Mouse (Mus musculus) activated CD4-positive, CD25-positive, alpha-beta regulatory T cell, adult 4 months (primary cell): ENCODE results near the gene Plk5. TPM values are rescaled to one million over a fixed set of nuclear protein-coding genes. Genes with fewer than 3 reads are reported as not detected.

Experiments used
- ATAC-seq: one replicate; pipeline ENCODE4 v1.8.0; 2017
- polyA plus RNA-seq, 2 experiments: library from polyadenylated mRNA; unstranded; fragments of 100-300 nt; shearing (Covaris generic); gene quantifications; one replicate each; pipeline ENCODE4 v1.2.1; 2017

The Plk5 gene
- polyA plus RNA-seq, 2 experiments from 2014 or later, result not detected

DNA sequence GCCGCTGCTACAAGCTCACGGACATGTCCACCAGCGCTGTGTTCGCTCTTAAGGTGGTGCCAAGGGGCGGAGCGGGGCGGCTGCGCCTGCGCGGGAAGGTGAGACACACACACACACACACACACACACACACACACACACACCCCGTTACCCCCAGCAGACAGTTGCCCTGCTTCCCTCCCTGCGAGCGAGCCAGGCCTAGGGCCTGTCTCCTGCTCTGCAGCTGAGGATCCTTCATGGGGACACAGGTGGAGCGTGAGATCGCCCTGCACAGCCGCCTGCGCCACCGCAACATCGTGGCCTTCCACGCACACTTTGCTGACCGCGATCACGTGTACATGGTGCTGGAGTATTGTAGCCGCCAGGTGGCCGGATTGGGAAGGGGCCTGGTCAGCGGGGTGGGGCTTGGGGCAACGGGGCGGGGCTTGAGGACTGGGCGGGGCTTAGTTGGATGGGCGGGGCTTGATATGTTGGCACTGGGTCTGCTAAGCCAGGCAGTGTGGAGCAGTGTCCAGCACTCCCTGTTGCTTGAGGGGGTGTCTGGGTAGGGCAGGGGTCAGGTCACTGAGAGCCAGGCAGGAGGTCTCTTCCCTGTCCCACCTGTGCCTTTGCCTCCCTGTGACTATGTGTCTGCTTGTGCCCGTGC, 1.9 kb downstream of the Plk5 start:
- ATAC-seq, result no peak

DNA sequence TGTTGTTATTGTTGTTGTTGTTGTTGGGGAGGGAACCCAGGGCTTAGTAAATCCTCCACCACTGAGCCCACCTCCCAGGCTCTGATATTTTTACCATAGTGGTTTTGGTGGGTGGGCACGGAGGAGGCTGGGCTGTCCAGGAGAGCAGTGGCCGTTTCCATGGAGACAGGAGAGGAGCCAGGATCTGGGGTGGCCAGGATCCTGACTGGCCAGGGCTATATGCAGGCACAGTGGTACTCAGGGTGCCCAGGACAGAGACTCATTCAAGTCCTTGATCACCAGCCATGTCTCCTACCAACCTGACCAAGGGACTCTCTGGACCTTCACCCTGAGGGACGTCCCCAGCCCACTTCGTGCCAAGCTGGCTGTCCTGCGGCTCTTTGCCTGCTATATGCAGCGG, 7.5 kb downstream of the Plk5 start:
- no peak for ATAC-seq

DNA sequence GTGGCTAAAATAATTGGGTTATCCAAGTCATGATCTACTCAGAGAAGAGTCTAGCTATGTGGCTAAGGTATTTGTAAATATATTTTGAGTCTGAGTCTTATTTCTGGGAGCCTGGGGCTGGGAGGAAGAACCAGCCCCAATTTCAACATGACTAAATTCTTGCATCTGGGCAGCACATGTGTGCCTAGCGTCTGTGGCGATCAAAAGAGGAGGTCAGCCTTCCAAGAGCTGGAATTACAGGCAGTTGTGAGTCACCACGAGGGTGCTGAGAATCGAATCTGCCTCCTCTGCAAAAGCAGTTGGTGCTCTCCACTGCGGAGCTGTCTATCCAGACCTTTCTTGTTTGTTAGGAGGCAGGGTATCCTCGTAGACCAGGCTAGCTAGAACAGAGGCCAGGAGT, 9.5 kb downstream of the Plk5 start:
- ATAC-seq, result no peak

DNA sequence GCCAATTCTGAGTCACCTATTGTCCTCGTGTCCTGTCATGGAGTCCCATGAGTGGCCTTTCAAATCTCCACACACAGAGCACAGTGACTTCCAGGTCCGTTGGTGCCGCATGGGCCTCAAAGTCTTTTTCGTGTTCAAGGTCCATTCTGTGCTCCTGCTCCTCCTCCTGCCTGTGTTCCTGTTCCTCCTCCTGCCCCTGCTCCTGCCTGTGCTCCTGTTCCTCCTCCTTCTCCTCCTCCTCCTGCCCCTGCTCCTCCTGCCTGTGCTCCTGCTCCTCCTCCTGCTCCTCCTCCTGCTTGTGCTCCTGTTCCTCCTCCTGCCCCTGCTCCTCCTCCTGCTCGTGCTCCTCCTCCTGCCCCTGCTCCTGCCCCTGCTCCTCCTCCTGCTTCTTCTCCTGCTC, 11.7 kb downstream of the Plk5 start:
- ATAC-seq, result no peak

DNA sequence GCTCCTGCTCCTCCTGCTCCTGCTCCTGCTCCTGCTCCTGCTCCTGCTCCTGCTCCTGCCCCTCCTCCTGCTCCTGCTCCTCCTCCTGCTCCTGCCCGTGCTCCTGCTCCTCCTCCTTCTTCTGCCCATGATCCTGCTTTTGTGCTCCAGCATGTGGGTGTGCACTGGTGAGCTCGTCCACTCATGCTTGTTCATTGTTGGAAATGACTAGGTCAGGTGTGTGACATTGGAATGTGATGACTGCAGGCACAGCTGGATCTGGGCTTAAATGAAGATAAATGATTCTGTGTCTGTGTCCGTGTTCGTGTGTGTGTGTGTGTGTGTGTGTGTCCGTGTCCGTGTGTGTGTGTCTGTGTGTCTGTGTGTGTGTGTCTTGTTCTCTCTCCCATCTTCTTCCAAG, 12.1 kb downstream of the Plk5 start:
- ATAC-seq, result no peak

DNA sequence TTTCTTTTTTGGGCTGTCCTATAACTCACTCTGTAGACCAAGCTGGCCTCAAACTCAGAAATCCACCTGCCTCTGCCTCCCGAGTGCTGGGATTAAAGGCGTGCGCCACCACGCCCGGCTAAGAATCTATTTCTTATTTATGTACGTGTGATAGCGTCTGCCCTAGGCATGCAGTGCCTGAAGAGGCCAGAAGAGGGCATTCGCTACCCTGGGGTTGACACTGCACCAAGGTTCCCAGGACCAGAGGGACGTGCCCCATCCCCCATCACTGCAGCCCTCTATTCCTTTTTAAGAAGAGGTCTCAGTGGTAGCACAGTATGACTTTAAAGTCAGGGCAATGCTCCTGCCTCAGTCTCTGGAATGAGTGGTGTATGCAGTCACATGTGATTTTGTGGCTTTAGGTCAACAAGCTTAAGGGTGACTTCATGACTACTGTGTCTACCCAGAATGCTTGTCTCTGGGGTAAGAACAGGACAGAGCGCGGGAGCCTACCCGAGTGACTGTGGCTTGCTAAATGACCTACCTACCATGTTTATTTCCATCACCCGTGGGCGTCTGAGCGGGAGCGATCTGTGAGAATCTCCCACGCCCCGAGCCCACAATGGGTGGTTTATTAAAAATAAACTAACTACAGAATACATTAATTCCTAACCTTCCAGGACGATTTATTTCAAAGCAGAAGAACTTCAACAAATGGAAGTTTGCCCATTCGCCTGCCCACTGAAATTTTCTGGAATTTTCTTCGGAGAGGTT, 13.9 kb downstream of the Plk5 start:
- ATAC-seq, result no peak

DNA sequence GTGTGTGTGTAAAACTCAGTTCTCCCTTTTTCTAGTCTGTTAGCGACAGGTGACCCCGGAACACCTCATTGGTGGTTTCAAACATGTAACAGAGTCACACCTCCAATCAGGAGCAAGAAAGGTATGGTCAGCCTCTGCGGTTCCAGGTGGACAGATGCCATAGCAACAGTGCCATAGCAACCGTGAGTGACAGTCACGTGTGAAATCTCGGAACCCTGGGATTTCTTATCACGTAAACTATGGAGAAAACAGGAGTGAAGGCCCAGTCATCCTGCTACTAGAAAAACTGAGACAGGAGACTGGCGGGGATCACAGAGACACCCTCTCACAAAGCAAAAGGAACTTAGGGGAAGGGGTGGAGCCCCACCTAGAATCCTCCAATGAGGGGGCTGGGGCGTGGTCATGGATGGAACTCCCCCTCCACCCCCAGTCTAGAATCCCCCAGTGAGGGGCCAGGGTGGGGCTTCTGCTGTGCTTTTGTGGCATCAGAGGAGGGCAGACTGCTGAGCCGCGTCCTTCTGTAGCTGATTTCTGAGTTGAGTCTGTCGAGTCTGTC, 15.2 kb downstream of the Plk5 start:
- ATAC-seq, result peak; percentile 32

DNA sequence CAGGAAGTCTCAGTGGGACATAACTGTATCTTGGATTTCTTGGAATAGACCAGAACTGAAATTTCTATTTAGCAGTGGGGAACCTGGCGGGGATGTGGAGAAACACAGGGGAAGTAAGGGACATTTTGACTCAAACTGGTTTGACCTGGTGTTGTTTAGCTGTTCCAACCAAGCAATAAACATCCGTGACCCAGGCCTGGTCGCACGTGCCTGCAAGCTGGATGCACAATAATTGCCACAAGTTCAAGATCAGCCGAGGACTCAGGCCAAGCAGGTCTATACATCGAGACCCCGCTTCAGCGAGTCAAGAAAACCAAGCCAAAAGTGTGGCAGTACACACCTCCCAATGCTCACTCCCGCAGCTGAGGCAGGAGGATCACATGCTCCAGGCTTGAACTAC, 15.7 kb downstream of the Plk5 start:
- no peak for ATAC-seq

DNA sequence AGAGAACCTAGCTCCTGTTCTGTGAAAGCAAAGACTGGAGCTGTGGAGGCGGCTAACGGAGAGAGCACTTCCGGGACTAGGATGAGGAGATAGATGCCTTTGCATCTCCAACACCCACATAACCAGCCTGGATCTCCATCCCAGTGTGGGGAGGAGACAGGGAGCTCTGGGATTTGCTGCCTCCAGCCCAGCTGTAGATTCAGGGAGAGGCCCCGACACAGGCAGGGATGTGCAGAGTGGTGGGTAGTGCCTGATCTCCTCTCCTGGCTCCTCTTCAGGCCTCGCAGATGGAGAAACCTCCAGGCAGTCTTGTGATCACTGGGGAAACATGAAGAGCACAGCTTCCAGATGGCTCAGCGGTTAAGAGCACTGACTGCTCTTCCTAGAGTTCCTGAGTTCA, 16.4 kb downstream of the Plk5 start:
- no peak for ATAC-seq

DNA sequence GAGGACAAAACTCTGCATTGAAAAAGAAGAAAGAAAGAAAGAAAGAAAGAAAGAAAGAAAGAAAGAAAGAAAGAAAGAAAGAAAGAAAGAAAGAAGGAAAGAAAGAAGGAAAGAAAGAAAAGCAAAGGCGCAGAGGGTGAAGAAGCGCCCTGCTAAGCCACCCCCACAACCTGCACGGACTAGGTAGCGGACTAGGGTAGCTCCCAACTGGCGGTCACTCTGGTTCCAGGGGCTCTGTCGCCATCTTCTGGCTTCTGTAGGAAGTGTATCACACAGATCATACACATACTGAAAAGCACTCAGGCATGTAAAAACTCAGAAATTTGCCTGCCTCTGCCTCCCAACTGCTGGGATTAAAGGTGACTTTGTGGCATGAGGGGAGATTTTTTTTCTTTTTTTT, 17.8 kb downstream of the Plk5 start:
- ATAC-seq, result no peak

DNA sequence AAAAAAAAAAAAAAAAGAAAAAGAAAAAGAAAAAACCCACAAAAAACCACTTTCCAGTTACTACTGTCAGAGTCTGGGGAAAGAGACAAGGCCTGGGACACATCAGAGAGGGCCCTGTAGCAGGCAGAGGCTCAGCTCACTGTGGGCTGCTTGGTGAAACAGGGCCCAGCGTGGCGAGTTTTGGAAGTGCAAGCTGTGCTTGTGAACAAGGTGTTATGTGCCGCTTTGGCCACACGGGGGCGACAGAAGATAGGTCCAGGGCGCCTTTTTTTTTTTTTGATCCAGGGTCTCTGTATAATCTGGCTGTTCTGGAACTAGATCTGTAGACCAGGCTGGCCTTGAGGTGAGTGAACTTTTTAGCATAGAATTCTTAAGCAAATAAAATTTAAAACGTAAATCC, 19.9 kb downstream of the Plk5 start:
- peak; percentile 82 for ATAC-seq

DNA sequence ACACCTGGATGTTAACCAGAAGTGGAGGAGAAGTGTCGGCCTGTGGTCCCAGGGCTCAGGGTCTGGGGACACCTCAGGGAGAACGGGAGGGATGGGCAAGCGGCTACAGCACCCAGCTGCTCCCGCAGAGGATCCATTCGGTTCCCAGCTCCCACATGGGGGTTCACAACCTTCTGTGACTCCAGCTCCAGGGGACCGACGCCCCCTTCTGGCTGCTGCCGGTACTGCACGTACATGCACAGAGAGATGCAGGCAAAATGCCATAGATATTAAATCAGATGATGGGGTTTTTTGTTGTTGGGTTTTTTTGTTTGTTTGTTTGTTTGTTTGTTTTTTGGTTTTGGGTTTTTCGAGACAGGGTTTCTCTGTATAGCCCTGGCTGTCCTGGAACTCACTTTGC, 21.5 kb downstream of the Plk5 start:
- ATAC-seq, result no peak

DNA sequence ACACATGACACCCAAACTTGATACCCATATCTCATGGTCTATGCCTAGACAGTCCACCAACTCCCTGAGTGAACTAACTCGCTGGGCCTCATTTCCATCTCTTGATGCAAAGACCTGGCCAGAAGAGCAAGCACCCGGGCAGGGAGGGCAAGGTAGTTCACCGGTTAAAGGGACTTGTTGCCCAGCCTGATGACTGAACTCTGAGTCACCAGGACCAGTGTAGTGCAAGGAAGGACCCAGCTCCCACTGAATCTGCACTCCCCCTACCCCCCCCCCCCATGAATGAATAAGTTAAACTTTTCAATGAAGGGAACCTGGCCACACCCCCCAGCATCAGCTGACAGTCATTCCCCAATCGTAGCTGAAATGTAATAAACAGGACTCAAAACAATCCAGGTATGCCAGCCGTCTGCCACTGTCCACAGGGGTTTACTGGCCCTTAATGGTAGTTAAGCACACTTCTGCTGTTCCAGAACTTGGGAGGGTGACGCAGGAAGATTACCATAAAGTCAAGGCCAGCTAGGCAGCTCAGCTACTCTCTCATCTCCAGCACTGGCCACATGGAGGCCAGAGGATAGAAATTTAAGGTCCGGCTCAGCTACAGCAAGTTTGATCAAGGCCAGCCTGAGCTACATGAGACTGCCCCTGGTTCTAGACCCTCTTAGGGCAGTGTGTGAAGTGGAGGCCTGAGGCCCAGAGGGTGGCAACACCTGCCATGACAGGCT, 26.5 kb downstream of the Plk5 start:
- ATAC-seq, result no peak

DNA sequence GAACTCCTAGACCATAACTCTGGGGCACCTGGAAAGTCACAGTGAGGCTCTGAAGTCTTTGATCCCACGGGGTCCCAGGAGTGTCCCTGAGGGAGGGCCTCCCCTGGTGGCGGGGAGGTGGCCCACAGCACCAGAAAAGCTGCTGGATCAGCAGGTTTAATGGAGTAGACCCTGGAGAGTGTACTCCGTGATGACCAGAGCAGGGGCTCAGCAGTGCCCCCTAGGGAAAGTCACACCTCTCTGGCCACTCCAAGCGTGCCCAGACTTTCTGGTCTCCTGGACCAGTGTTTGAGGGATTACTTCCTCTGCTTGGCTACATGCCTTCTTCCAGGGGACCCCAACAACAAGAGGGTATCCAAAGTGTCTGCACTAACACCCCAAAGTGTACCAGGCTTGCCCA, 27.2 kb downstream of the Plk5 start:
- ATAC-seq, result no peak

DNA sequence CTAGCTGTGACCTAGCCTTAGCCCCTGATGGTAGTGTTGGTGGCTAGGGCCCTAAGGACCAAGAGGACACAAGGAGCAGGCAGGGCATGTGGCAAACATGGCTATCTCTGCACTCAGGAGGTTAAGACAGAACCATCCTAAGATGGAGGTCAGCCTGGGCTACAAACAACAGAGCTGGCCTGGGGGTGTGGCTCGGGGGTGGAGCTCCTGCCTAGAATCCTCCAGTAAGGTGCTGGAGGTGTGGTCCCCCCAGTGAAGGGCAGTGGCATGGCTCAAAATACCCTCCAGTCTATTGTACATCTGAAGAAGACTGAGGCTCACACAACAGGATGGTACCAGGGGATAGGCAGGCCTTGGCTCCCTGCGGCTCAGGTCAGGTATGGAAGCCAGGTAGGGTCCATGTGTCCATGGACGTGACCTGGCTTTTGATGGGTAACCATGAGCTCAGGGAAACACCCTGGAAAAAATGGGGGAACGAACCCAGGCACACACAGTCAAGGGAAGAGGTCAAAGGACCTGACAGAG, 27.9 kb downstream of the Plk5 start:
- ATAC-seq, result no peak

DNA sequence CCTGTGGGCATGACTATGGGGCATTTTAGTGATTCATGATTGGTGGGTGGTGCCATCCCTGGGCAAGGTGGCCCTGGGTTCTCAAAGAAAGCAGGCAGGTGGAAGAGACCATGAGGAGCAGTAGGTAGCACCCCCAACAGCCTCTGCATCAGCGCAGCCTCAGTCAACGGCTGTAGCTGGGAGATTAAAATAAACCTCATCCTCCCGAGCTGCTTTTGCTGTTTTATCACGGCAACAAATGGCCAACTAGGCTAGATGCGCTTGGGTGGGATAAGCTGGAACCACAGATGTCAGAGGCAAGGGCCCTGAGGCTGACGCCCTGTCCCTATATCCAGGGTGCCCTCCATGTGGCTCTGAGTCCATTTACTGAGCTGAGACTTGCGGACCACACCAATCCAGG, 28.4 kb downstream of the Plk5 start:
- no peak for ATAC-seq

DNA sequence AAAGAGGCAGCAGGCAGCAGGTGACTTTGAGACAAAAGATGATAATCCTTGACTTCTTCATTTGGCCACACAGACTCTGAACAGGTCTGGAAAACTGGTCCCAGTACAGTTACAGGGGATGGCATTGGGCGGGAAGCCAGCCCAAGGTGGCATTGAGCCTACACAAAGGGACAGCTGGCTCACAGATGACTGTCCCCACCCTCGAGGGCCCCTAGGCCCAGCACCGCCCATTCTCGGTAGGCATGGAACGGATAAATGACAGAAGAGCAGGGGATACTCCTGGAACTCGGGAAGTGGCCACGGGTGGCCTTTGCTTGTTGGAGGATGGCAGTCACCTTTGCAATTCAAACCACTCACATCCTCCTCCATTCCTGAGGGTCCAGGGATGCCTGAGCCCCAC, 29.1 kb downstream of the Plk5 start:
- no peak for ATAC-seq

DNA sequence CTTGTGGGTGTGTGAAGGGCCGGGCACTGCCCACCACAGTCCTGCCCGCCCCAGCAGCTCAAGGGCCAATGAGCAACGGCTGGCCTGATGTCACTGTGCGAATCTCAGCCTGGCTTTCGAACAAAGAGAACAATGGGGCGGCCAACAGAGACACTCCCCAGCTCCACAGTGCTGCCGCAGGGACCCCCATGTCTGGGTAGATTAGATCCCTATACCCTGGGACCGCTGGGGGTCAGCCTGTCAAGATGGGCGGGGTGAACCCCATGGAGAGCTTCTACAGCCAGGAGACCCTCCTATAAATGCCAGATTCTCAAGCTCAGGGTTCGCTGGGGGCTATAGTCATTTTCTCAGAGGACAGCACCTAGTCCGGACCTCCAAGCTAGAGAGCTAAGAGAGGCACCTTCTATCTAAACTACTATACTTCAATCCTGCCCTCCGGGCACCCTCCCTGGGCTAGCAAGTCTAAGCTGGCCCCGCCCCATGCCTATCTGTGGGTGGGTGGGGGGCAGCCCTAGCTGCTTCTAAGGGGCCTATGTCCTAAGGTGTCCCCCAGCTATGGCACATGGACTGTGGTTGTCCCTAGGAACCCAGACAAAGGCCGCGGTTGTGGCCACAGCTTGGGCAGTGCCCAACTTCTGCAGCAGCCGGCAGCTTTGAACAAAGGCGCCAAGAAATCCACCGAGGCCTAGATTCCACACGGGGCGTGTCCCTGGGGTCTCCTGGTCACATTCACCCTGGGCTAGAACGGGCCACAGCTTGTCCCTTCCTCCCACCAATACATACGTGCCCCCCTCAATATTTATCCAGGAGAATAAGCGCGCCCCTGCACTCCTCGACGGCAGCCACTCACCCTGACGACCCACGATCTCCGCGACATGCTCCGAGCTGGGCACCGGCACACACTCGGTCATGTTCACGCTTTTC, 29.8 kb downstream of the Plk5 start:
- ATAC-seq, result no peak

DNA sequence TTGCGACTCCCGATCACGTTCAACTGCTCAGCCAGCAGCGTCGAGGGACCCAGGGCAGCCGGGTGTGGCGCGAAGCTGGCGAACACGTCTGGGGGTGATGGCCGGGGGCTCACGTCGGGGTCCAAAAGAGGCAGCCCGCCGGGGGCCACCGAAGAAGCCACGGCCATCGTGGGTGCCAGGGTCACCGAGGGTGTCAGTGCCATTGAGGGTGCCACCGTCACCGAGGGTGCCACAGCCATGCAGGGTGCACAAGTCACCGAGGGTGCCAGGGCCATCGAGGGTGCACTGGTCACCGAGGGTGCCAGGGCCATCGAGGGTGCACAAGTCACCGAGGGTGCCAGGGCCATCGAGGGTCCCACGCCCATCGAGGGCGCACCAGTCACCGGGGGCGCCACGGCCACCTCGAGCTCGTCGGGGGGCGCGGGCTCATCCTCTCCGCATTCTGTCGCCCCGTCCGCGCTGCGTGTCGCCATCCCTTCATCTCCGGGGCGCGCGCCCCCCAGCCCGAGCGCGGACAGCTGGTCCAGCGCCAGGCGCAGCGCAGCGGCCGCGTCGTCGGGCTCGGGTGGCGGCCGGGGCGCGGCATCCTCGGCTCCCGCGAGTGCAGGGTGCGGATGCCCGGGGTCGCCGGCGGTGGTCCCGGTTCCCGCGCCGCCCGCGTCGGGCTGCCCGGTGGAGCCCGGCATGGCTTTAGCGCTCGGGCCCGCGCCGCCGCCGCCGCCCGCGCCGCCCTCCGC, 30.6 kb downstream of the Plk5 start:
- ATAC-seq, result peak; percentile 5

DNA sequence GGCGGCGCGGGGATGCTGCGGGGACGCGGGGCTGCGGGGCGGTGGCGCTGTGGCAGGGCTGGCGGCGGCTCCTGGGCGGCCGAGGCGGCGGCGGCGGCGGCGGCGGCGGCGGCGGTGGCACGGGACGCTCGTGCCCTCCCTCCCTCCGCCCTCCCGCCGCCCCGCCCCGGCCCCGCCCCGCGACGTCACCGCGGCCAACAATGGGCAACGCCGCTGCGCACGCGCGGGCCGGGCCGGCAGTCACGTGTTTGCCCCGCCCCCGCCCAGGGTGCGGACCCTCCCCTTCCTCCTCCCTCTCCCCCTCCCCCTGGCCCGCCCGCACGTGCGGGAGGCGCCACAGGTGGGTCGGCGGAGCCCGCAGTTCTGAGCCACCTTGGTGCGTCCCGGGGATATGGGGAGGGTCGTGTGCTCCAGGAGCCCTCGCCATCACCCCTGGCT, 31.3 kb downstream of the Plk5 start, which contains the start of gene Mex3d:
TSS of gene Mex3d (minus strand) at position 138 of the 438 bp plus-strand sequence.
- peak; percentile 45 for ATAC-seq

DNA sequence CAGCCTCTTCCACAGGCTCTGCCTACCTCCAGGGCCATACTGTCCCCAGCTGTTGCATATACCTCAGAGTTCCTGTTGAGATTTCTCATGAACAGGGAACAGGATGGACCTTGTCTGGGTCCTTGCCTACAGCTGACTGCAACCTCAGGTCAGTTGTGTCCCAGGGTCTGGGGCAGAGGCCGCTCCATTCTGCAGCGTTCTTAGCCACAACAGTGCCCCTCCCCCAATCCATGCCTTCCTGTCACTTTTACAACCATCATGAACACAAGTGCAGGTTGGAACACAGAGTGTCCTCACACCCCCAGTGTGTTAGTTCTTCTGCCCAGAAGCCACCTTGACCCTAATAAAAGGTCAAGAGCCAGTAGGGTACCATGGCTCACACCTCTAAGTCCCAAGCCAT, 32.5 kb downstream of the Plk5 start:
- ATAC-seq, result no peak
